Mouse (Mus musculus): ENCODE measurements around the gene Vsir. TPM values are rescaled to one million over a fixed set of nuclear protein-coding genes. Genes with fewer than 3 reads are reported as not detected.

Gene Vsir
- polyA plus RNA-seq, 1 experiment from 2014 or later: 4.3 TPM

DNA sequence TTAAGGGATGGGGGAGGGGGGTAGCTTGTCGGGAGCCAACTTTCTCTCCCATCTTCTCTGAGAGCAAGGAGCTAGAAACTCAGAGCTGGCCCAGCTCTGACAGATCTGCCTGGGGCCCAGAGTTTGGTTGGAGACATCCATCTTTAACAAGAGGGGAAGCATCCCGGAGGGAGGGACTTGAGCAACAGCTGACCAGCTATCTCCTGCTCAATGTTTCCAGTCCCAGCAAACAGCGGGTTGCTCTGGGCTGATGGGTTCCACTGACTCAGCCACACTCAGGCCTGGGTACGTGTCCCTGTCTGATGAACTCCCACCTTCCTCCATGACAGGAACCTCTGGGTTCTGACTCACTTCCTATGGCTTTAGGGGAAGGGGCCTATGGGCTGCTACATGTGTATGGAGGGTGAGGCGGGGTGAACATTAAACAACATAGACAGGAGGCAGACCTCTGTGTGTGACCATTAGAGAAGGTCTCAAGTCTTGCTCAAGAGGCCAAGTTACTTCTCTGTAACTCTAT lies 44.3 kb downstream of the Vsir start:
- no peaks in the 10 kb centered on the region for H3K36me3 ChIP-seq (ENCODE audit: control insufficient read depth, insufficient read depth, low read length)
- no peak overlapping the region for H3K27ac ChIP-seq (replicated peaks)
- H3K4me3 ChIP-seq (ENCODE audit: low read depth, low read length): no peak overlapping the region
- TF ChIP-seq CTCF (IDR thresholded peaks at IDR 0.05; ENCODE audit: low read depth): no peak
- TF ChIP-seq EP300 (optimal IDR thresholded peaks at IDR 0.05): no peak
- no peaks in the 10 kb centered on the region for H3K4me1 ChIP-seq (replicated peaks; ENCODE audit: control insufficient read depth, insufficient read depth)
- no peaks in the 10 kb centered on the region for H3K27me3 ChIP-seq (ENCODE audit: control insufficient read depth, insufficient read depth, low read length)
- DNase-seq (ENCODE audit: low spot score): no peak
- no peak overlapping the region for H3K9ac ChIP-seq (ENCODE audit: low read length)
- WGBS: 79% methylated on average over 5 of the region's 5 CpGs
- ATAC-seq (ENCODE audit: low FRiP score, low TSS enrichment): no peak
- no peak overlapping the region for H3K4me2 ChIP-seq (replicated peaks; ENCODE audit: low read depth)
- no peaks in the 10 kb centered on the region for H3K9me3 ChIP-seq (ENCODE audit: control insufficient read depth, low read length)

DNA sequence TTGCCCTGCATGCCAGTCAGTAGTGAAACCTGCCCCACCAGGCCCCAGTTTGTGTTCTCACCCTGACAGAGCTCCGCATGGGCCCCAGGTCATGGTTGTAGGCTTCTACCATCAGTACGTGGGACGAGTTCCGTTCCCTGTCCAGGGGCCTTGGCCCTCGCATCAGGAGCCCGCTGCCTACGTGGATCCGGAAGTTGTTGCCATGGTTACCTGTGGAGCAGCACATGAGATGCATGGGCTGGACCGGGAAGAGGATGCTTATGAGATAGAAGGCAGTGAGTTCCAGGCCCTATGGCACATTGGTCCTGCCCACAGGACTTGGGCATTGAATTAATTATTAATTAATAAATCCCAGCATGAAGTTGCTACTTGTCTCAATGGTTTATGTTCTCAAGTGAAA lies 45.0 kb downstream of the Vsir start:
- no peaks in the 10 kb centered on the region for H3K36me3 ChIP-seq (ENCODE audit: control insufficient read depth, insufficient read depth, low read length)
- no peak overlapping the region for H3K4me3 ChIP-seq (ENCODE audit: low read depth, low read length)
- H3K4me1 ChIP-seq (replicated peaks; ENCODE audit: control insufficient read depth, insufficient read depth): no peaks in the 10 kb centered on the region
- no peak for TF ChIP-seq EP300 (optimal IDR thresholded peaks at IDR 0.05)
- TF ChIP-seq CTCF (IDR thresholded peaks at IDR 0.05; ENCODE audit: low read depth): no peak
- ATAC-seq (ENCODE audit: low FRiP score, low TSS enrichment) (no peak), DNase-seq (ENCODE audit: low spot score) (no peak)
- WGBS: 94% methylated on average over 9 of the region's 9 CpGs
- no peak overlapping the region for H3K4me2 ChIP-seq (replicated peaks; ENCODE audit: low read depth)
- H3K9ac ChIP-seq (ENCODE audit: low read length): no peak overlapping the region
- H3K27ac ChIP-seq (replicated peaks): no peak overlapping the region
- H3K9me3 ChIP-seq (ENCODE audit: control insufficient read depth, low read length): no peaks in the 10 kb centered on the region
- H3K27me3 ChIP-seq (ENCODE audit: control insufficient read depth, insufficient read depth, low read length): no peaks in the 10 kb centered on the region

DNA sequence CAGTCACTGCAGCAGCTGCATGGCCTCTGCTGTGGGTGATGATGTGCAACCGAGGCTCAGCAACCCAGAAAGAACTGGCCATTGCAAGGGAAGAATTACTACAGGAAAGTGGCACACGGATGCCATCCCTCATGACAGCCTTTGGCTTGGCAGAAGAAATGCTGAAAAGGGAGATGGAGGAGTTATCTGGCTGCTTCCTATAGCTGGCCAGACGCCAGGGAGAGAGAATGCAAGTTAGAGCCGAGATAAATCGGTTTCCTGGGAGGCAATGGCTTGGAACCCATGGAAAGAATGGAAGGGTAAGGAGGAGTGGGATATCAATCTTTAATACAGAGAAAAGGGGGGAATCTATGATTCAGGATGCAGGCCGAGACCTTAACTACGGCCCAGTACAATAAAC lies 48.3 kb downstream of the Vsir start:
- ATAC-seq (ENCODE audit: low FRiP score, low TSS enrichment): no peak
- WGBS: 61% methylated on average over 7 of the region's 7 CpGs

DNA sequence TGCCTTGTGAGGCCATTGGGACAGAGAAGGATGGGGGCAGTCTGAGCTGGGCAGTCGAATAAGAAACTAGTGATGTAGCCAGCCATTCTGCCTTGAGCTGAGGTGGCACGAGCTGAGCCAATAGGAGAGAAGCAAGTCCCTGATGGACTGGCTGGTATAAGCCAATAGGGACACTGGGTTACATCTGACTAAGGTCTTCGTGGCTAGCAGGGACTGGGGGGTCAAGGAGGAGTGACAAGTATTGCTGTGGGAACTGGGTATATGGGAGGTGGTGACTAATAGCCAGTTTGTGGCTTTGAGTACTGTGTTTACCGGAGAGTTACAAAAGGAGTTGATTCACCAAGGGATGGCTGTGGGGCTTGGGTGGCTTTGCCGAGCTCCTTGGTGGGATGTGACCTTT lies 49.0 kb downstream of the Vsir start:
- no peak overlapping the region for H3K9ac ChIP-seq (ENCODE audit: low read length)
- no peak for TF ChIP-seq EP300 (optimal IDR thresholded peaks at IDR 0.05)
- TF ChIP-seq CTCF (IDR thresholded peaks at IDR 0.05; ENCODE audit: low read depth): no peak
- no peak for ATAC-seq (ENCODE audit: low FRiP score, low TSS enrichment)

More for the DNA sequence above, 48.3 kb downstream of the Vsir start:
- no peaks in the 10 kb centered on the region for H3K36me3 ChIP-seq (ENCODE audit: control insufficient read depth, insufficient read depth, low read length)
- no peaks in the 10 kb centered on the region for H3K9me3 ChIP-seq (ENCODE audit: control insufficient read depth, low read length)
- H3K27ac ChIP-seq (replicated peaks): no peak overlapping the region
- H3K4me3 ChIP-seq (ENCODE audit: low read depth, low read length): no peak overlapping the region
- no peak for DNase-seq (ENCODE audit: low spot score)
- TF ChIP-seq EP300 (optimal IDR thresholded peaks at IDR 0.05): no peak
- TF ChIP-seq CTCF (IDR thresholded peaks at IDR 0.05; ENCODE audit: low read depth): no peak
- H3K4me1 ChIP-seq (replicated peaks; ENCODE audit: control insufficient read depth, insufficient read depth): no peaks in the 10 kb centered on the region
- no peaks in the 10 kb centered on the region for H3K27me3 ChIP-seq (ENCODE audit: control insufficient read depth, insufficient read depth, low read length)
- H3K4me2 ChIP-seq (replicated peaks; ENCODE audit: low read depth): no peak overlapping the region
- H3K9ac ChIP-seq (ENCODE audit: low read length): no peak overlapping the region

DNA sequence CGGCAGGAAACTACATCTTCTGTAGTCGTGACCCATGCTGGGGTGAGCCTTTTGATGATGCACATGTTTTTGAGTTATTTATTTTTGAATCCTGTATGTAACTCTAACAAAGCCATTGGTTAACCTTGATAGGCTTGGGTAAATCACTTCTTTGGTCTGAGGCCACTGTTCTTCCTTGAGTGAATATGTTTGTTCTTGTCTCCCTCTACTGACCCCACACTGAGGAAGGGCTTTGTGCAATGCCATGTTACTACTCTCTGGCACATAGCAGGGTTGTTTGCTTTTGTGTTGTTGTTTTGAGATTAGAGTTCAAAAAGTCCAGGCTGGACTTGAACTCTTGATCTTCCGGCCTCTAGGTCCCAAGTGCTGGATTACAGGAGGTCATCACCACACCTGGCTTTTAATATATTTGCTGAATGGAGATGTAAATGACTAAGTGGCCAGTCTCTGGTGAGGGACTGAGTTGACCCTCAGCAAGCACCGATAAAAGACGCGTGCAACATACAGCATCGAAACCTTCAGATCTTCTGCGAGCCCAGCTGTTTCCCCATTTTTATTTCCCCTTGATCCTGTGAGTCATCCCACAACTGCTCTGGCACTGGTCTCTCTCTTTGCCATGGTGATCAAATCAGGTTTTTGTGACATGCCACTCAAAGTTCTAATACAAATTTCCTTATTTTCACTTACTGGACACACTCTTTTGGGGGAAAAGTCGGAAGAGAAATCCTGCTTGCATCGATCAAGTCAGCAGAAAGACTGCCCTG lies 51.6 kb downstream of the Vsir start:
- no peak for ATAC-seq (ENCODE audit: low FRiP score, low TSS enrichment)
- 85% methylated on average over 10 of the region's 10 CpGs for WGBS
- no peaks in the 10 kb centered on the region for H3K9me3 ChIP-seq (ENCODE audit: control insufficient read depth, low read length)

More for the DNA sequence above, 49.0 kb downstream of the Vsir start:
- H3K36me3 ChIP-seq (ENCODE audit: control insufficient read depth, insufficient read depth, low read length): no peaks in the 10 kb centered on the region
- H3K27me3 ChIP-seq (ENCODE audit: control insufficient read depth, insufficient read depth, low read length): no peaks in the 10 kb centered on the region
- H3K4me2 ChIP-seq (replicated peaks; ENCODE audit: low read depth): no peak overlapping the region
- 74% methylated on average over 5 of the region's 5 CpGs for WGBS
- no peaks in the 10 kb centered on the region for H3K9me3 ChIP-seq (ENCODE audit: control insufficient read depth, low read length)
- no peaks in the 10 kb centered on the region for H3K4me1 ChIP-seq (replicated peaks; ENCODE audit: control insufficient read depth, insufficient read depth)
- no peak overlapping the region for H3K4me3 ChIP-seq (ENCODE audit: low read depth, low read length)
- DNase-seq (ENCODE audit: low spot score): no peak
- H3K27ac ChIP-seq (replicated peaks): no peak overlapping the region

DNA sequence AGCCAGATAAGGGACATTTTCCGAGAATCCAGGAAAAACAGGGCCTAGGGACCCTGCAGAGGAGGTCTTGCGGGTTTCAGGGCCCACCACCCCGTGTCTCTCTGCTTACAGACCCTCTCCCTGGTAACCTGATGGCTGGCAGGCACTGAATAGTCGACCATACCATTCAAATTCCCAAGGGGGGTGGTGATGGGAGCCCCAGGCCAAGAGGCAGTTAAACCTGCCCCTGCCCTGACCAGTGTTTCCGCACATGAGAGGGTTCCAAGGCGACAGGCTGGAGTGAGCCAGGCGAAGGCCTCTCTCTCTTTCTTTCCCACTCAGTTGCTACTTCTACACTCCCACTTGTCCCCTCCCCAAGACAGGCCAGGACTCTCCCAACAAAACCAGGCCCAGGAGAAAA lies 52.8 kb downstream of the Vsir start, which contains the start of gene Gm17455:
Gene Gm17455 (plus strand): TSS at position 278 of the 400 bp plus-strand sequence.
- Histone ChIP-seq H3K27me3 (ENCODE audit: control insufficient read depth, insufficient read depth, low read length) (no peaks in the 10 kb centered on the region), H3K4me2 (replicated peaks; ENCODE audit: low read depth) (no peak within 1 kb of the TSS), H3K4me3 (ENCODE audit: low read depth, low read length) (no peak within 1 kb of the TSS), H3K36me3 (ENCODE audit: control insufficient read depth, insufficient read depth, low read length) (no peaks in the 10 kb centered on the region), H3K9ac (ENCODE audit: low read length) (no peak within 1 kb of the TSS), H3K27ac (replicated peaks) (no peak within 1 kb of the TSS), H3K9me3 (ENCODE audit: control insufficient read depth, low read length) (no peaks in the 10 kb centered on the region), H3K4me1 (replicated peaks; ENCODE audit: control insufficient read depth, insufficient read depth) (no peaks in the 10 kb centered on the region)
- no peak for DNase-seq (ENCODE audit: low spot score)
- TF ChIP-seq CTCF (IDR thresholded peaks at IDR 0.05; ENCODE audit: low read depth) (no peak), EP300 (optimal IDR thresholded peaks at IDR 0.05) (no peak)
- ATAC-seq (ENCODE audit: low FRiP score, low TSS enrichment): no peak
- WGBS: 65% methylated on average over 7 of the region's 7 CpGs

More for the DNA sequence above, 51.6 kb downstream of the Vsir start:
- H3K4me3 ChIP-seq (ENCODE audit: low read depth, low read length): no peak overlapping the region
- no peaks in the 10 kb centered on the region for H3K27me3 ChIP-seq (ENCODE audit: control insufficient read depth, insufficient read depth, low read length)
- H3K9ac ChIP-seq (ENCODE audit: low read length): no peak overlapping the region
- H3K4me2 ChIP-seq (replicated peaks; ENCODE audit: low read depth): no peak overlapping the region
- no peak for DNase-seq (ENCODE audit: low spot score)
- H3K27ac ChIP-seq (replicated peaks): no peak overlapping the region
- TF ChIP-seq CTCF (IDR thresholded peaks at IDR 0.05; ENCODE audit: low read depth) (peak; percentile 39; the same call in 1 of the 2 replicates), EP300 (optimal IDR thresholded peaks at IDR 0.05) (no peak)
- no peaks in the 10 kb centered on the region for H3K36me3 ChIP-seq (ENCODE audit: control insufficient read depth, insufficient read depth, low read length)
- H3K4me1 ChIP-seq (replicated peaks; ENCODE audit: control insufficient read depth, insufficient read depth): no peaks in the 10 kb centered on the region
